Mouse (Mus musculus) lung, embryonic 15.5 days (tissue): ENCODE measurements at regions not wholly inside any gene's neighbourhood (a gene's known extent, or its start where the extent isn't known, plus 50 kb on each side); places are given as distances from the start of the nearest gene placed in this dataset.

Experiments used
- ATAC-seq: fragments of 200-750 bp; cut with Nextera tagmentation; 2 replicates; pipeline ENCODE4 v1.8.0; 2017; ENCODE audit warnings: moderate number of reproducible peaks, borderline replicate concordance; ENCODE audit not compliant: low FRiP score, low TSS enrichment; ENCODE audit errors: extremely low read depth
- H3K27ac ChIP-seq: fragments of 300-500 bp; sonication (generic); 2 replicates; pipeline ENCODE4 v1.5.1; 2015; ENCODE audit warnings: moderate library complexity, mild to moderate bottlenecking, inconsistent platforms
- H3K27me3 ChIP-seq: fragments of 300-500 bp; sonication (generic); 2 replicates; pipeline ENCODE4 v1.6.1; 2015; ENCODE audit warnings: inconsistent platforms
- H3K36me3 ChIP-seq: fragments of 300-500 bp; sonication (generic); 2 replicates; pipeline ENCODE4 v1.6.1; 2015; ENCODE audit warnings: inconsistent platforms
- H3K4me1 ChIP-seq: fragments of 300-500 bp; sonication (generic); 2 replicates; pipeline ENCODE4 v1.6.1; 2015; ENCODE audit warnings: inconsistent platforms
- H3K4me2 ChIP-seq: fragments of 300-500 bp; sonication (generic); 2 replicates; pipeline ENCODE4 v1.6.1; 2015; ENCODE audit warnings: inconsistent platforms, mild to moderate bottlenecking, moderate library complexity
- H3K4me3 ChIP-seq: fragments of 300-500 bp; sonication (generic); 2 replicates; pipeline ENCODE4 v1.5.1; 2015; ENCODE audit warnings: mild to moderate bottlenecking, inconsistent platforms
- H3K9ac ChIP-seq: fragments of 300-500 bp; sonication (generic); 2 replicates; pipeline ENCODE4 v1.6.1; 2015; ENCODE audit warnings: inconsistent platforms
- H3K9me3 ChIP-seq: fragments of 300-500 bp; sonication (generic); 2 replicates; pipeline ENCODE4 v1.6.1; 2016; ENCODE audit warnings: inconsistent platforms
- WGBS: fragments of 180-500 bp; shearing (Covaris S2); methylation state at CpG from one replicate; pipeline ENCODE4 v1.1.7; 2015; 5-methylcytosine and 5-hydroxymethylcytosine counted together

GRCm38 (mm10) chr12:106377761-106378160, 367.7 kb downstream of the Vrk1 start:
- Histone ChIP-seq H3K36me3 (no peaks in the 10 kb centered on the region), H3K4me1 (no peaks in the 10 kb centered on the region; the same call in 1 of the 2 replicates), H3K27me3 (peaks cover 21% of the 10 kb centered on the region), H3K9me3 (no peaks in the 10 kb centered on the region), H3K4me3 (no peak overlapping the region), H3K27ac (no peak overlapping the region), H3K9ac (no peak overlapping the region), H3K4me2 (no peak overlapping the region)
- no peak for ATAC-seq
- 56% methylated on average over 5 of the region's 5 CpGs for WGBS

- no peaks in the 10 kb centered on the region for H3K9me3 ChIP-seq
- no peaks in the 10 kb centered on the region for H3K36me3 ChIP-seq
- H3K27ac ChIP-seq, result no peak overlapping the region
- H3K4me3 ChIP-seq, result no peak overlapping the region; the same call in 1 of the 2 replicates
- WGBS, result 24% methylated on average over 19 of the region's 19 CpGs
- H3K4me2 ChIP-seq, result peak overlapping the region; percentile 22
- H3K4me1 ChIP-seq, result no peaks in the 10 kb centered on the region; the same call in 1 of the 2 replicates
- no peak overlapping the region for H3K9ac ChIP-seq
- ATAC-seq, result no peak
- H3K27me3 ChIP-seq, result peaks cover 21% of the 10 kb centered on the region
Measured at GRCm38 (mm10) chr12:106378303-106379075, 368.5 kb downstream of the Vrk1 start.

GRCm38 (mm10) chr12:106379151-106379594, 369.1 kb downstream of the Vrk1 start:
- H3K27me3 ChIP-seq, result peaks cover 21% of the 10 kb centered on the region
- H3K4me2 ChIP-seq, result peak overlapping the region; percentile 22
- 2% methylated on average over 14 of the region's 14 CpGs for WGBS
- no peak overlapping the region for H3K9ac ChIP-seq
- H3K27ac ChIP-seq, result no peak overlapping the region
- H3K4me1 ChIP-seq, result no peaks in the 10 kb centered on the region; the same call in 1 of the 2 replicates
- H3K36me3 ChIP-seq, result no peaks in the 10 kb centered on the region
- no peak for ATAC-seq
- no peak overlapping the region; the same call in 1 of the 2 replicates for H3K4me3 ChIP-seq
- H3K9me3 ChIP-seq, result no peaks in the 10 kb centered on the region

GRCm38 (mm10) chr12:106379779-106380178, 369.8 kb downstream of the Vrk1 start:
- Histone ChIP-seq H3K4me1 (no peaks in the 10 kb centered on the region; the same call in 1 of the 2 replicates), H3K9me3 (no peaks in the 10 kb centered on the region), H3K4me2 (no peak overlapping the region), H3K27ac (no peak overlapping the region), H3K4me3 (no peak overlapping the region), H3K27me3 (peaks cover 21% of the 10 kb centered on the region), H3K36me3 (no peaks in the 10 kb centered on the region), H3K9ac (no peak overlapping the region)
- WGBS, result 49% methylated on average over 14 of the region's 14 CpGs
- ATAC-seq, result no peak

GRCm38 (mm10) chr12:106381821-106382220, 371.8 kb downstream of the Vrk1 start:
- H3K4me2 ChIP-seq, result no peak overlapping the region
- peaks cover 21% of the 10 kb centered on the region for H3K27me3 ChIP-seq
- no peaks in the 10 kb centered on the region for H3K9me3 ChIP-seq
- H3K27ac ChIP-seq, result no peak overlapping the region
- H3K4me3 ChIP-seq, result no peak overlapping the region
- no peak for ATAC-seq
- no peak overlapping the region for H3K9ac ChIP-seq
- H3K36me3 ChIP-seq, result no peaks in the 10 kb centered on the region
- no peaks in the 10 kb centered on the region; the same call in 1 of the 2 replicates for H3K4me1 ChIP-seq
- WGBS, result 72% methylated on average over 15 of the region's 15 CpGs

- Histone ChIP-seq H3K27me3 (no peaks in the 10 kb centered on the region), H3K9me3 (no peaks in the 10 kb centered on the region), H3K4me2 (no peak overlapping the region), H3K4me1 (no peaks in the 10 kb centered on the region), H3K4me3 (no peak overlapping the region), H3K36me3 (no peaks in the 10 kb centered on the region), H3K27ac (no peak overlapping the region), H3K9ac (no peak overlapping the region)
- no peak for ATAC-seq
- WGBS, result 87% methylated on average over 11 of the region's 11 CpGs
Measured at GRCm38 (mm10) chr12:106389214-106389613, 379.2 kb downstream of the Vrk1 start.

GRCm38 (mm10) chr12:106392316-106392715, 382.3 kb downstream of the Vrk1 start:
- Histone ChIP-seq H3K27ac (no peak overlapping the region), H3K9ac (no peak overlapping the region), H3K9me3 (no peaks in the 10 kb centered on the region), H3K4me2 (no peak overlapping the region), H3K4me3 (no peak overlapping the region), H3K36me3 (no peaks in the 10 kb centered on the region), H3K4me1 (no peaks in the 10 kb centered on the region), H3K27me3 (no peaks in the 10 kb centered on the region)
- no peak for ATAC-seq
- 70% methylated on average over 2 of the region's 2 CpGs for WGBS

GRCm38 (mm10) chr12:106399085-106399484, 389.1 kb downstream of the Vrk1 start:
- no peaks in the 10 kb centered on the region for H3K9me3 ChIP-seq
- ATAC-seq, result no peak
- H3K27me3 ChIP-seq, result no peaks in the 10 kb centered on the region
- H3K27ac ChIP-seq, result no peak overlapping the region
- H3K36me3 ChIP-seq, result no peaks in the 10 kb centered on the region
- H3K4me1 ChIP-seq, result no peaks in the 10 kb centered on the region
- WGBS, result 75% methylated on average over 17 of the region's 17 CpGs
- H3K4me3 ChIP-seq, result no peak overlapping the region
- H3K9ac ChIP-seq, result no peak overlapping the region
- H3K4me2 ChIP-seq, result no peak overlapping the region

GRCm38 (mm10) chr12:106411075-106411474, 401.0 kb downstream of the Vrk1 start:
- H3K36me3 ChIP-seq, result no peaks in the 10 kb centered on the region
- no peak overlapping the region for H3K27ac ChIP-seq
- 79% methylated on average over 7 of the region's 7 CpGs for WGBS
- H3K9ac ChIP-seq, result no peak overlapping the region
- no peaks in the 10 kb centered on the region for H3K9me3 ChIP-seq
- H3K4me2 ChIP-seq, result no peak overlapping the region
- no peaks in the 10 kb centered on the region for H3K27me3 ChIP-seq
- no peaks in the 10 kb centered on the region for H3K4me1 ChIP-seq
- ATAC-seq, result no peak
- H3K4me3 ChIP-seq, result no peak overlapping the region

GRCm38 (mm10) chr12:106426631-106427030, 416.6 kb downstream of the Vrk1 start:
- Histone ChIP-seq H3K4me1 (no peaks in the 10 kb centered on the region), H3K9ac (no peak overlapping the region), H3K4me3 (no peak overlapping the region), H3K27me3 (no peaks in the 10 kb centered on the region), H3K36me3 (no peaks in the 10 kb centered on the region), H3K9me3 (no peaks in the 10 kb centered on the region), H3K4me2 (no peak overlapping the region), H3K27ac (no peak overlapping the region)
- 66% methylated on average over 4 of the region's 4 CpGs for WGBS
- ATAC-seq, result no peak

GRCm38 (mm10) chr12:106429991-106430390, 420.0 kb downstream of the Vrk1 start:
- Histone ChIP-seq H3K36me3 (no peaks in the 10 kb centered on the region), H3K27me3 (no peaks in the 10 kb centered on the region), H3K4me3 (no peak overlapping the region), H3K4me2 (no peak overlapping the region), H3K9me3 (no peaks in the 10 kb centered on the region), H3K4me1 (no peaks in the 10 kb centered on the region), H3K9ac (no peak overlapping the region), H3K27ac (no peak overlapping the region)
- 55% methylated on average over 7 of the region's 7 CpGs for WGBS
- 0 out of 2 replicates have a peak, but pooled peaks have one; percentile 14 for ATAC-seq

- Histone ChIP-seq H3K9me3 (no peaks in the 10 kb centered on the region), H3K9ac (no peak overlapping the region), H3K27me3 (no peaks in the 10 kb centered on the region), H3K36me3 (no peaks in the 10 kb centered on the region), H3K27ac (no peak overlapping the region), H3K4me1 (no peaks in the 10 kb centered on the region), H3K4me3 (no peak overlapping the region), H3K4me2 (no peak overlapping the region)
- no peak for ATAC-seq
- 59% methylated on average over 7 of the region's 7 CpGs for WGBS
Measured at GRCm38 (mm10) chr12:106445151-106445550, 435.1 kb downstream of the Vrk1 start.
